Mouse (Mus musculus): ENCODE measurements at regions not wholly inside any gene's neighbourhood (a gene's known extent, or its start where the extent isn't known, plus 50 kb on each side); places are given as distances from the start of the nearest gene placed in this dataset.

- TF ChIP-seq EP300 (IDR thresholded peaks at IDR 0.05; ENCODE audit: insufficient read depth, low read depth, low read length): no peak
- TF ChIP-seq CTCF (IDR thresholded peaks at IDR 0.05; ENCODE audit: low read depth, low read length): no peak
- no peak for TF ChIP-seq POLR2A (IDR thresholded peaks at IDR 0.05; ENCODE audit: insufficient read depth, low read length)
- Histone ChIP-seq H3K9ac (ENCODE audit: low read depth, poor library complexity, severe bottlenecking) (no peak overlapping the region), H3K36me3 (ENCODE audit: control insufficient read depth, insufficient read depth, low read length, poor library complexity, severe bottlenecking) (no peaks in the 10 kb centered on the region), H3K27ac (ENCODE audit: insufficient read depth, low read length) (no peak overlapping the region), H3K4me1 (ENCODE audit: control insufficient read depth, insufficient read depth, low read length) (no peaks in the 10 kb centered on the region), H3K9me3 (replicated peaks; ENCODE audit: control insufficient read depth, insufficient read depth, low read length, poor library complexity, severe bottlenecking) (no peaks in the 10 kb centered on the region; the same call in 1 of the 2 replicates), H3K27me3 (ENCODE audit: control insufficient read depth, insufficient read depth, low read length, poor library complexity, severe bottlenecking) (0 out of 2 replicates have a peak, but pooled peaks cover 1% of the 10 kb centered on the region), H3K4me3 (ENCODE audit: low read depth, low read length) (no peak overlapping the region)
Observed at GRCm38 (mm10) chr5:126335553-126336520, 804.3 kb downstream of the Tmem132b start.

- H3K36me3 ChIP-seq (ENCODE audit: control insufficient read depth, insufficient read depth, low read length, poor library complexity, severe bottlenecking): no peaks in the 10 kb centered on the region
- no peak overlapping the region for H3K27ac ChIP-seq (ENCODE audit: insufficient read depth, low read length)
- H3K4me1 ChIP-seq (ENCODE audit: control insufficient read depth, insufficient read depth, low read length): no peaks in the 10 kb centered on the region
- no peaks in the 10 kb centered on the region; the same call in 1 of the 2 replicates for H3K9me3 ChIP-seq (replicated peaks; ENCODE audit: control insufficient read depth, insufficient read depth, low read length, poor library complexity, severe bottlenecking)
- TF ChIP-seq EP300 (IDR thresholded peaks at IDR 0.05; ENCODE audit: insufficient read depth, low read depth, low read length) (0 out of 2 replicates have a peak, but pooled peaks have one; percentile 63), CTCF (IDR thresholded peaks at IDR 0.05; ENCODE audit: low read depth, low read length) (no peak), POLR2A (IDR thresholded peaks at IDR 0.05; ENCODE audit: insufficient read depth, low read length) (no peak)
- no peak overlapping the region for H3K4me3 ChIP-seq (ENCODE audit: low read depth, low read length)
- H3K9ac ChIP-seq (ENCODE audit: low read depth, poor library complexity, severe bottlenecking): no peak overlapping the region
- H3K27me3 ChIP-seq (ENCODE audit: control insufficient read depth, insufficient read depth, low read length, poor library complexity, severe bottlenecking): no peaks in the 10 kb centered on the region
Observed at GRCm38 (mm10) chr5:126337884-126338283, 806.3 kb downstream of the Tmem132b start.

- H3K4me3 ChIP-seq (ENCODE audit: low read depth, low read length): no peak overlapping the region
- H3K27ac ChIP-seq (ENCODE audit: insufficient read depth, low read length): no peak overlapping the region
- no peaks in the 10 kb centered on the region; the same call in 1 of the 2 replicates for H3K9me3 ChIP-seq (replicated peaks; ENCODE audit: control insufficient read depth, insufficient read depth, low read length, poor library complexity, severe bottlenecking)
- no peaks in the 10 kb centered on the region for H3K27me3 ChIP-seq (ENCODE audit: control insufficient read depth, insufficient read depth, low read length, poor library complexity, severe bottlenecking)
- TF ChIP-seq EP300 (IDR thresholded peaks at IDR 0.05; ENCODE audit: insufficient read depth, low read depth, low read length): no peak
- no peak for TF ChIP-seq POLR2A (IDR thresholded peaks at IDR 0.05; ENCODE audit: insufficient read depth, low read length)
- no peak for TF ChIP-seq CTCF (IDR thresholded peaks at IDR 0.05; ENCODE audit: low read depth, low read length)
- no peaks in the 10 kb centered on the region for H3K36me3 ChIP-seq (ENCODE audit: control insufficient read depth, insufficient read depth, low read length, poor library complexity, severe bottlenecking)
- H3K4me1 ChIP-seq (ENCODE audit: control insufficient read depth, insufficient read depth, low read length): no peaks in the 10 kb centered on the region
- no peak overlapping the region for H3K9ac ChIP-seq (ENCODE audit: low read depth, poor library complexity, severe bottlenecking)
Observed at GRCm38 (mm10) chr5:126343570-126343969, 812.0 kb downstream of the Tmem132b start.

GRCm38 (mm10) chr5:126350936-126351335 is 819.4 kb downstream of the Tmem132b start:
- Histone ChIP-seq H3K4me1 (ENCODE audit: control insufficient read depth, insufficient read depth, low read length) (no peaks in the 10 kb centered on the region), H3K36me3 (ENCODE audit: control insufficient read depth, insufficient read depth, low read length, poor library complexity, severe bottlenecking) (no peaks in the 10 kb centered on the region), H3K9ac (ENCODE audit: low read depth, poor library complexity, severe bottlenecking) (no peak overlapping the region), H3K27ac (ENCODE audit: insufficient read depth, low read length) (no peak overlapping the region), H3K4me3 (ENCODE audit: low read depth, low read length) (no peak overlapping the region), H3K27me3 (ENCODE audit: control insufficient read depth, insufficient read depth, low read length, poor library complexity, severe bottlenecking) (no peaks in the 10 kb centered on the region), H3K9me3 (replicated peaks; ENCODE audit: control insufficient read depth, insufficient read depth, low read length, poor library complexity, severe bottlenecking) (no peaks in the 10 kb centered on the region)
- no peak for TF ChIP-seq EP300 (IDR thresholded peaks at IDR 0.05; ENCODE audit: insufficient read depth, low read depth, low read length)

- no peak overlapping the region for H3K27ac ChIP-seq (ENCODE audit: insufficient read depth, low read length)
- no peaks in the 10 kb centered on the region for H3K36me3 ChIP-seq (ENCODE audit: control insufficient read depth, insufficient read depth, low read length, poor library complexity, severe bottlenecking)
- TF ChIP-seq EP300 (IDR thresholded peaks at IDR 0.05; ENCODE audit: insufficient read depth, low read depth, low read length): no peak
- TF ChIP-seq CTCF (IDR thresholded peaks at IDR 0.05; ENCODE audit: low read depth, low read length): no peak
- no peak for TF ChIP-seq POLR2A (IDR thresholded peaks at IDR 0.05; ENCODE audit: insufficient read depth, low read length)
- H3K4me1 ChIP-seq (ENCODE audit: control insufficient read depth, insufficient read depth, low read length): no peaks in the 10 kb centered on the region
- no peaks in the 10 kb centered on the region for H3K27me3 ChIP-seq (ENCODE audit: control insufficient read depth, insufficient read depth, low read length, poor library complexity, severe bottlenecking)
- H3K9me3 ChIP-seq (replicated peaks; ENCODE audit: control insufficient read depth, insufficient read depth, low read length, poor library complexity, severe bottlenecking): peaks cover 8% of the 10 kb centered on the region
- H3K9ac ChIP-seq (ENCODE audit: low read depth, poor library complexity, severe bottlenecking): no peak overlapping the region
- no peak overlapping the region for H3K4me3 ChIP-seq (ENCODE audit: low read depth, low read length)
Observed at GRCm38 (mm10) chr5:126369436-126369835, 837.9 kb downstream of the Tmem132b start.

- no peaks in the 10 kb centered on the region for H3K4me1 ChIP-seq (ENCODE audit: control insufficient read depth, insufficient read depth, low read length)
- H3K27me3 ChIP-seq (ENCODE audit: control insufficient read depth, insufficient read depth, low read length, poor library complexity, severe bottlenecking): no peaks in the 10 kb centered on the region
- H3K9ac ChIP-seq (ENCODE audit: low read depth, poor library complexity, severe bottlenecking): no peak overlapping the region
- H3K36me3 ChIP-seq (ENCODE audit: control insufficient read depth, insufficient read depth, low read length, poor library complexity, severe bottlenecking): no peaks in the 10 kb centered on the region
- H3K4me3 ChIP-seq (ENCODE audit: low read depth, low read length): no peak overlapping the region
- no peaks in the 10 kb centered on the region for H3K9me3 ChIP-seq (replicated peaks; ENCODE audit: control insufficient read depth, insufficient read depth, low read length, poor library complexity, severe bottlenecking)
- H3K27ac ChIP-seq (ENCODE audit: insufficient read depth, low read length): no peak overlapping the region
- peak; percentile 19 for TF ChIP-seq CTCF (IDR thresholded peaks at IDR 0.05; ENCODE audit: low read depth, low read length)
- no peak for TF ChIP-seq POLR2A (IDR thresholded peaks at IDR 0.05; ENCODE audit: insufficient read depth, low read length)
- TF ChIP-seq EP300 (IDR thresholded peaks at IDR 0.05; ENCODE audit: insufficient read depth, low read depth, low read length): no peak
Observed at GRCm38 (mm10) chr5:126392306-126392705, 849.3 kb upstream of the Tmem132c start.

Data from ES-Bruce4 (cell line).